Mouse (Mus musculus): ENCODE measurements at regions not wholly inside any gene's neighbourhood (a gene's known extent, or its start where the extent isn't known, plus 50 kb on each side); places are given as distances from the start of the nearest gene placed in this dataset.

DNA sequence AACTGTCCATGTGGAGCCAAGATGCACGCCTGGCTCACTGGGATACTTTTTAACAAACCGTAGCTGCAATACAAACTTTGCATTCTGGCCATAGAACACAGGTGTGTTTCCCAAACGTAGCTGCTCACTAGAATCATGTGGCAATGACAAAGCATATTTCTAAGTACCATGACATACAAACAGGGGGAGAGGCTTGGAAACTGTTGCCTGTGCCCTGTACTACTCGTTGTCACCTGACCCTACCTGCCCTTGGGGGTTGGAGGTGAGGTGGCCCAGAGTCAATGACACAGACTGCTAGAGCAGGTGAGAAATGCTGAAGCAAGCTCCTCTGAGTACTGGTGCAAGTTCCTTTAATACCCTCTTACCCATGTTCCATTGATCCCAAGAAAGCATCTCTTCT is 64.3 kb upstream of the Map4k3 start:
- no peak for TF ChIP-seq CEBPB (IDR thresholded peaks at IDR 0.05; ENCODE audit: insufficient read depth, poor library complexity, severe bottlenecking)
- TF ChIP-seq POLR2A (IDR thresholded peaks at IDR 0.05; ENCODE audit: insufficient read length, low read depth): no peak
- TF ChIP-seq E2F4 (IDR thresholded peaks at IDR 0.05; ENCODE audit: insufficient read depth): no peak
- TF ChIP-seq MAX (IDR thresholded peaks at IDR 0.05; ENCODE audit: low read depth): no peak
- no peak for TF ChIP-seq USF1 (IDR thresholded peaks at IDR 0.05; ENCODE audit: low read depth)
- no peak for TF ChIP-seq TCF12 (IDR thresholded peaks at IDR 0.05; ENCODE audit: insufficient read depth, poor library complexity, severe bottlenecking)
- no peak for TF ChIP-seq MYOG (IDR thresholded peaks at IDR 0.05; ENCODE audit: control insufficient read depth in 1 of 3, insufficient read depth in 1 of 3, insufficient read length in 2 of 3, low read depth in 2 of 3)
